In genomic region chr1:37691179-37691578, GRCm38 (mm10) we compare ENCODE assay signal across 10 mouse cellular contexts. TPM values are rescaled to one million over a fixed set of nuclear protein-coding genes. Genes with fewer than 3 reads are reported as not detected.
A peak's percentile ranks its signal among the peaks of the same experiment; 100 is the strongest.
DNase-seq lines count a peak whose midpoint lies in the region; ATAC-seq lines count a peak whose summit lies in the region.
"Had no signal": no experiment of that assay in that cellular context is flagged by ENCODE, and none has a peak within 500 bp of the region (broad histone marks: within the 10 kb centered on the region; RNA-seq: fewer than 3 reads in every experiment).

No protein-coding gene starts in this region.

- peak; percentile 68 for DNase-seq in CD4-positive helper T cell, adult 2 months (ENCODE audit: low read depth, low spot score)
- DNase-seq in ES-CJ7 (ENCODE audit: low read depth, low spot score) = peak; percentile 79
- peak; percentile 8 for DNase-seq in spleen, adult 12 weeks (ENCODE audit: low spot score)
- no peak for DNase-seq in gastrocnemius, postnatal 25 days
- DNase-seq in cerebellum, adult 18-20 months = no peak
- DNase-seq: adrenal gland, postnatal 25 days; right cerebral cortex, postnatal 4 days had no signal

- 0 out of 2 replicates have a peak, but pooled peaks cover 15% of the 10 kb centered on the region for H3K27me3 ChIP-seq in liver, embryonic 12.5 days (replicated peaks)
- no peaks in the 10 kb centered on the region for H3K27me3 ChIP-seq in forebrain, embryonic 16.5 days (replicated peaks; ENCODE audit: control insufficient read depth, insufficient read depth, low read length)
- H3K27me3 ChIP-seq: heart, embryonic 15.5 days had no signal

- no peaks in the 10 kb centered on the region for H3K4me1 ChIP-seq in liver, embryonic 12.5 days
- peaks cover 11% of the 10 kb centered on the region for H3K4me1 ChIP-seq in forebrain, embryonic 16.5 days (replicated peaks; ENCODE audit: control insufficient read depth, insufficient read depth, low read length)

- no peak overlapping the region for H3K9ac ChIP-seq in liver, embryonic 12.5 days
- no peak overlapping the region for H3K9ac ChIP-seq in forebrain, embryonic 16.5 days (replicated peaks; ENCODE audit: low read depth, low read length)
- H3K9ac ChIP-seq: heart, embryonic 15.5 days had no signal

- H3K4me3 ChIP-seq in liver, embryonic 12.5 days = no peak overlapping the region
- H3K4me3 ChIP-seq in forebrain, embryonic 16.5 days (replicated peaks; ENCODE audit: low read length) = no peak overlapping the region
- H3K4me3 ChIP-seq: heart, embryonic 15.5 days had no signal

- ATAC-seq in liver, embryonic 12.5 days = 0 out of 2 replicates have a peak, but pooled peaks have one; percentile 44
- no peak for ATAC-seq in forebrain, embryonic 16.5 days

- no peaks in the 10 kb centered on the region for H3K9me3 ChIP-seq in liver, embryonic 12.5 days (replicated peaks)
- no peaks in the 10 kb centered on the region for H3K9me3 ChIP-seq in forebrain, embryonic 16.5 days (ENCODE audit: control insufficient read depth, low read length)
- H3K9me3 ChIP-seq: heart, embryonic 15.5 days had no signal

- no peaks in the 10 kb centered on the region for H3K36me3 ChIP-seq in liver, embryonic 12.5 days
- H3K36me3 ChIP-seq in forebrain, embryonic 16.5 days (ENCODE audit: control insufficient read depth, insufficient read depth) = no peaks in the 10 kb centered on the region
- H3K36me3 ChIP-seq: heart, embryonic 15.5 days had no signal

- 38% methylated on average over 8 of the region's 8 CpGs for WGBS in liver, embryonic 12.5 days (ENCODE audit: insufficient replicate concordance)
- WGBS in forebrain, embryonic 16.5 days = 49% methylated on average over 8 of the region's 8 CpGs

- no peak overlapping the region for H3K4me2 ChIP-seq in liver, embryonic 12.5 days
- H3K4me2 ChIP-seq in forebrain, embryonic 16.5 days (ENCODE audit: low read length) = no peak overlapping the region
- H3K4me2 ChIP-seq: heart, embryonic 15.5 days had no signal

- no peak overlapping the region for H3K27ac ChIP-seq in liver, embryonic 12.5 days
- no peak overlapping the region for H3K27ac ChIP-seq in forebrain, embryonic 16.5 days (ENCODE audit: low read length)
- H3K27ac ChIP-seq: heart, embryonic 15.5 days had no signal

RNA-seq across cellular contexts. Expression of gene 2010300C02Rik, which starts 28.7 kb away (rescaled TPM):
- 0.27 and 0.35 TPM in 2 replicates for polyA plus RNA-seq in liver, embryonic 12.5 days (2016; fragmentation: Nextera tagmentation; extraction: Ambion mirVana)
- 2.6 and 3.5 TPM in 2 replicates for polyA plus RNA-seq in forebrain, embryonic 16.5 days (2015; fragmentation: Nextera tagmentation; extraction: Ambion mirVana)
- under 1 TPM; 0.13 to 0.24 TPM for total RNA-seq in gastrocnemius, postnatal 25 days (2021)

Comparison
In these comparisons a context has a peak if more than half of its experiments do, and no peak if none do; other contexts are left out.
1. DNase-seq: peak in CD4-positive helper T cell, adult 2 months (single experiment), ES-CJ7 (single experiment) and spleen, adult 12 weeks (single experiment); none in gastrocnemius, postnatal 25 days (single experiment) and cerebellum, adult 18-20 months (0 of 2).